Mouse (Mus musculus): ENCODE data around the gene Rpl35a. TPM values are rescaled to one million over a fixed set of nuclear protein-coding genes. Genes with fewer than 3 reads are reported as not detected.

The Rpl35a gene
- total and polyA plus RNA-seq, 3 experiments = 159 to 1,492 (median 642) TPM

DNA sequence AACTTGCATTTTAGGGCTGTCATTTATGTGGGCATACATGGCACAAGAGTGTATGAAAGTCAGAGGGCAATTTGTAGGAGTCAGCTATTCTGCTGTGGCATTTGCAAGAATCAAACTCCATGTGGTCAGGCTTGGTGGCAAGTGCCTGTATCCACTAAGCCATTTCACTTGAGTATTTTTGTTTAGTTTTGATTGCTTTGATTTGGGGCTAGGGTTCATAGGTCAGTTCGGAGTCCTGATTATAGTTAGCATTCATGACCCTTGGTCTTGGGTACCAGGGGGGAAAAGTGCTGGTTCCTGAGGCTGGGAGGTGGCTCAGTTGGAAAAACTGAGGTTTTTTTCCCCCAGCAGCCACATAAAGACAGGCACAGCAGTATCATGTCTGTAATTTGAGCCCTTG lies 3.2 kb downstream of the Rpl35a start:
- H3K4me1 ChIP-seq (ENCODE audit: insufficient read depth, low read depth, low read length) = peaks cover 62% of the 10 kb centered on the region
- peaks cover under 1% of the 10 kb centered on the region; the same call in 1 of the 2 replicates for H3K27me3 ChIP-seq (ENCODE audit: insufficient read depth, low read length)
- TF ChIP-seq CTCF (IDR thresholded peaks at IDR 0.05; ENCODE audit: low read depth, low read length) = no peak
- TF ChIP-seq TAL1 (conservative IDR thresholded peaks at IDR 0.05; ENCODE audit: low read depth, low read length) = no peak
- no peak for TF ChIP-seq POLR2AphosphoS5 (IDR thresholded peaks at IDR 0.05; ENCODE audit: insufficient replicate concordance, low read depth, low read length)
- no peak for TF ChIP-seq GATA1 (IDR thresholded peaks at IDR 0.05; ENCODE audit: borderline replicate concordance, low read length)
- TF ChIP-seq GATA2 (IDR thresholded peaks at IDR 0.05; ENCODE audit: borderline replicate concordance, low read depth, low read length) = no peak
- no peaks in the 10 kb centered on the region for H3K9me3 ChIP-seq (replicated peaks)
- ATAC-seq (ENCODE audit: extremely low read depth, insufficient number of reproducible peaks, low FRiP score, poor library complexity, severe bottlenecking) (no peak), DNase-seq (ENCODE audit: low spot score) (no peak)
- peak overlapping the region; percentile 95; the same call in 1 of the 2 replicates for H3K4me3 ChIP-seq (ENCODE audit: low read depth, low read length)
- H3K36me3 ChIP-seq (replicated peaks) = peaks cover 38% of the 10 kb centered on the region

DNA sequence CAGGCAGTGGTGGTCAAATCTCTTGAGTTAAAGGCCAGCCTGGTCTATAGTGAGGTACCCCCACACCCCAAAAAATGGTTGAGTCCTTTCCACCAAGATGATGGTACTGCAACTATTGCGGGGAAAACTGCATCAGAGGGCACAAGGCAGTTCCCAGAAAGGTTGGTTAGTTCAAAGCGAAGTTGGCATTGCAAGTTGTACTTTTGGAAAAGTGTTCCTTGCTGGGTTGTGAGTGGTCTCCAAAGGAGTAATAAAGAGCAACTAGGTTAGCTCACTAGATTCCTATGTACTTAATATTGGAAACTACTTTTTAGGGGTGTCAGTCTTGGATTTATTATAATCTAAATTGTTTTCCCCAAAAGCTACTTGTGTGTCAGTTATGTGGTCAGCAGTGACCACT lies 4.7 kb downstream of the Rpl35a start:
- Histone ChIP-seq H3K4me3 (ENCODE audit: low read depth, low read length) (no peak overlapping the region), H3K36me3 (replicated peaks) (peaks cover 45% of the 10 kb centered on the region), H3K9me3 (replicated peaks) (no peaks in the 10 kb centered on the region), H3K4me1 (ENCODE audit: insufficient read depth, low read depth, low read length) (peaks cover 55% of the 10 kb centered on the region), H3K27me3 (ENCODE audit: insufficient read depth, low read length) (no peaks in the 10 kb centered on the region)
- TF ChIP-seq GATA2 (IDR thresholded peaks at IDR 0.05; ENCODE audit: borderline replicate concordance, low read depth, low read length) = no peak
- no peak for TF ChIP-seq POLR2AphosphoS5 (IDR thresholded peaks at IDR 0.05; ENCODE audit: insufficient replicate concordance, low read depth, low read length)
- no peak for TF ChIP-seq GATA1 (IDR thresholded peaks at IDR 0.05; ENCODE audit: borderline replicate concordance, low read length)
- TF ChIP-seq TAL1 (conservative IDR thresholded peaks at IDR 0.05; ENCODE audit: low read depth, low read length) = no peak
- TF ChIP-seq CTCF (IDR thresholded peaks at IDR 0.05; ENCODE audit: low read depth, low read length) = no peak
- ATAC-seq (ENCODE audit: extremely low read depth, insufficient number of reproducible peaks, low FRiP score, poor library complexity, severe bottlenecking) = no peak
- DNase-seq (ENCODE audit: low spot score) = no peak

DNA sequence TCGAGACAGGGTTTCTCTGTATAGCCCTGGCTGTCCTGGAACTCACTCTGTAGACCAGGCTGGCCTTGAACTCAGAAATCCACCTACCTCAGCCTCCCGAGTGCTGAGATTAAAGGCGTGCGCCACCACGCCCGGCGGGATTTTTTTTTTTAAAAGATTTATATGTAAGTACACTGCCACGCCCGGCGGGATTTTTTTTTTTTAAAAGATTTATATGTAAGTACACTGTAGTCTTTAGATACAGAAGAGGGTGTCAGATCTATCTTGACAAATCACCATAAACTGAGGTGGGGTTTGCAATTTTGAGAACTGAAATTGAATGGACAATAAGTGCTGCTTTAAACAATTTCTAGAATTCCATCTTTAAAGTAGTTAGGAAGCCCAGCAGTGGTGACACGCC lies 5.1 kb downstream of the Rpl35a start:
- no peak for TF ChIP-seq TAL1 (conservative IDR thresholded peaks at IDR 0.05; ENCODE audit: low read depth, low read length)
- TF ChIP-seq CTCF (IDR thresholded peaks at IDR 0.05; ENCODE audit: low read depth, low read length) = no peak
- TF ChIP-seq POLR2AphosphoS5 (IDR thresholded peaks at IDR 0.05; ENCODE audit: insufficient replicate concordance, low read depth, low read length) = no peak
- no peak for TF ChIP-seq GATA2 (IDR thresholded peaks at IDR 0.05; ENCODE audit: borderline replicate concordance, low read depth, low read length)
- TF ChIP-seq GATA1 (IDR thresholded peaks at IDR 0.05; ENCODE audit: borderline replicate concordance, low read length) = no peak
- ATAC-seq (ENCODE audit: extremely low read depth, insufficient number of reproducible peaks, low FRiP score, poor library complexity, severe bottlenecking) (no peak), DNase-seq (ENCODE audit: low spot score) (no peak)
- no peaks in the 10 kb centered on the region for H3K27me3 ChIP-seq (ENCODE audit: insufficient read depth, low read length)
- H3K36me3 ChIP-seq (replicated peaks) = peaks cover 48% of the 10 kb centered on the region
- no peaks in the 10 kb centered on the region for H3K9me3 ChIP-seq (replicated peaks)
- H3K4me3 ChIP-seq (ENCODE audit: low read depth, low read length) = no peak overlapping the region; the same call in 1 of the 2 replicates
- H3K4me1 ChIP-seq (ENCODE audit: insufficient read depth, low read depth, low read length) = peaks cover 55% of the 10 kb centered on the region

DNA sequence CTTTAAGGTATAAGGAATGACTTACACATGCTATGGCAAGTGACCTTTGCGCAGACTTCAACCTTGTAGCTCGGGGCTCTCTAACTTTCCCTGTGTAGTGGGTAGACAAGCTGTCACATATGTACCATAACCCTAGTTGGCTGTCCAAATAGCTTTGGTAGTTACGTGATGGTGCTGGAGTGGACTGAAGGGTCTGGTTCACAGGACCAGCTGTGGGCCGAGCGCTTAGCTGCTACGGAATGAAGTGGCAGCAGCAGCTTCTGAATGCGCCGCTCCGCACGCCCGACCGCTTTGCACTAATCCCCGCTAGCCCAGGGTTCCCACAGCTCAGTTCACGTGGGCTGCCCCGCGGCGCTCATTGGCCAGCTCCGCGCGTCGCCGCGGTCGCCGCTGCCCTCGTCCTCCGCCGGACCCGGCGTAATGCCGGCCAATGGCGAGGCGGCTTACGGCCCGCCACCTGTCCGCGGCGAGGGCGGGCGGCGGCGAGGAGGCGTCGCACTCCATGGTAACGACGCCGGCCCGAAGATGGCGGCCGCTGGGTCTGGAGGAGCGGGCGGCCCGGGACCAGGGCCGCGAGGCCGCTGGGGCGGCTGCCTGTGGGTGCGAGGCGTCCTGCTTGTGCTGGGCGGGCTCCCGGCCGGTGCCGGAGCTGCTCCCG lies 5.9 kb downstream of the Rpl35a start, which contains the start of gene Lmln:
TSS of gene Lmln (plus strand) at position 498 of the 658 bp plus-strand sequence.
- ATAC-seq (ENCODE audit: extremely low read depth, insufficient number of reproducible peaks, low FRiP score, poor library complexity, severe bottlenecking) (peak; percentile 73), DNase-seq (ENCODE audit: low spot score) (peak; percentile 91)
- Histone ChIP-seq H3K4me1 (ENCODE audit: insufficient read depth, low read depth, low read length) (peaks cover 55% of the 10 kb centered on the region), H3K4me3 (ENCODE audit: low read depth, low read length) (peak within 1 kb of the TSS; percentile 89), H3K27me3 (ENCODE audit: insufficient read depth, low read length) (no peaks in the 10 kb centered on the region), H3K36me3 (replicated peaks) (peaks cover 51% of the 10 kb centered on the region), H3K9me3 (replicated peaks) (no peaks in the 10 kb centered on the region)
- TF ChIP-seq POLR2AphosphoS5 (IDR thresholded peaks at IDR 0.05; ENCODE audit: insufficient replicate concordance, low read depth, low read length) (peak; percentile 98), CTCF (IDR thresholded peaks at IDR 0.05; ENCODE audit: low read depth, low read length) (no peak), GATA1 (IDR thresholded peaks at IDR 0.05; ENCODE audit: borderline replicate concordance, low read length) (no peak)

DNA sequence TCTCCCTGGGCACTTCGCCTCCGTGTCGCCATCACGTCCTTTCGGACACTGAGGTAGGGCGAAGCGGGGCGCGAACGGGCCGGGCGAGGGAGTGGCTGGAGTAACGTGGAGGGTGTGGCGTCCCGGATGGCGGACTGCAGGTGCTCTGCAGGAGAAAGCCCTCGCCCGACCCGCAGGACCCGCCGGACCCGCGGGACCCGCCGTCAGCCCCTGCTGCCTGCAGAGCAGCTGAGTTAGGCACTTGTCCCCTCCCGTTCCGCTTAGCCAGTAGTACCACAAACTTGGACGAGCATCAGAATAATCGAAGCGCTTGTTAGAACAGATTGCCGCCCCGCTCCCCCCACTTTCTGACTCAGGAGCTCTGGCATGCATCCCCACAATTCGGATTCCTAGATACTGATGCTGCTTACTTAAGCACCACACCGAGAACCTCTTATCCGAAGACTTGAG lies 6.5 kb downstream of the Rpl35a start:
- no peak for DNase-seq (ENCODE audit: low spot score)
- H3K27me3 ChIP-seq (ENCODE audit: insufficient read depth, low read length) = no peaks in the 10 kb centered on the region
- TF ChIP-seq POLR2AphosphoS5 (IDR thresholded peaks at IDR 0.05; ENCODE audit: insufficient replicate concordance, low read depth, low read length) (no peak), CTCF (IDR thresholded peaks at IDR 0.05; ENCODE audit: low read depth, low read length) (no peak), GATA1 (IDR thresholded peaks at IDR 0.05; ENCODE audit: borderline replicate concordance, low read length) (no peak)
- H3K4me1 ChIP-seq (ENCODE audit: insufficient read depth, low read depth, low read length) = peaks cover 55% of the 10 kb centered on the region
- H3K4me3 ChIP-seq (ENCODE audit: low read depth, low read length) = peak overlapping the region; percentile 89
- H3K9me3 ChIP-seq (replicated peaks) = no peaks in the 10 kb centered on the region
- no peak for ATAC-seq (ENCODE audit: extremely low read depth, insufficient number of reproducible peaks, low FRiP score, poor library complexity, severe bottlenecking)
- H3K36me3 ChIP-seq (replicated peaks) = peaks cover 54% of the 10 kb centered on the region

DNA sequence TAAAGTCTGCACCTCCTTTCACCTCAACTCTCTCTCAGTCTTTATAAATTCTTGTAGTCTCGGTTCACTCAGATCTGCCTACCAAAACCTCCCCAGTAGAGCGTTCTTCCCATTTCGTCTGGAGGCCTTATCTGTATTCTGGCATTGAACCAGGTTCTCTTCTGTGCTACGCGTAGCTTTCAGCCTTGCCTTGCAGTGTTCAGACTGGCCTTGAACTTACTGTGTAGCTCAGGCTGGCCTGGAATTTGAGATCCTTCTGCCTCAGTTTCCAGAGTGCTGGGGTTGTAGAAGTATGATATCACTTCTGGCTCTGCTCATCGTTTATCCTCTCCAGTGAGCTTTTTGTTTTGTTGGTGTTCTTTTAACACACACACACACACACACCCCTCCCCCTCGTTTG lies 7.0 kb downstream of the Rpl35a start:
- H3K9me3 ChIP-seq (replicated peaks) = no peaks in the 10 kb centered on the region
- peaks cover 56% of the 10 kb centered on the region for H3K36me3 ChIP-seq (replicated peaks)
- TF ChIP-seq CTCF (IDR thresholded peaks at IDR 0.05; ENCODE audit: low read depth, low read length) (no peak), TAL1 (conservative IDR thresholded peaks at IDR 0.05; ENCODE audit: low read depth, low read length) (no peak), POLR2AphosphoS5 (IDR thresholded peaks at IDR 0.05; ENCODE audit: insufficient replicate concordance, low read depth, low read length) (no peak), GATA2 (IDR thresholded peaks at IDR 0.05; ENCODE audit: borderline replicate concordance, low read depth, low read length) (no peak), GATA1 (IDR thresholded peaks at IDR 0.05; ENCODE audit: borderline replicate concordance, low read length) (no peak)
- DNase-seq (ENCODE audit: low spot score) (no peak), ATAC-seq (ENCODE audit: extremely low read depth, insufficient number of reproducible peaks, low FRiP score, poor library complexity, severe bottlenecking) (no peak)
- H3K4me1 ChIP-seq (ENCODE audit: insufficient read depth, low read depth, low read length) = peaks cover 52% of the 10 kb centered on the region
- peak overlapping the region; percentile 89; the same call in 1 of the 2 replicates for H3K4me3 ChIP-seq (ENCODE audit: low read depth, low read length)
- H3K27me3 ChIP-seq (ENCODE audit: insufficient read depth, low read length) = no peaks in the 10 kb centered on the region

Measured in G1E (cell line).